In genomic region chr8:89317514-89318289, GRCm38 (mm10) we compare ENCODE assay signal across 8 mouse cellular contexts.
DNase-seq lines count a peak whose midpoint lies in the region; ATAC-seq and TF ChIP-seq lines count a peak whose summit lies in the region.

No protein-coding gene starts in this region.

- WGBS in lung, embryonic 14.5 days: 18% methylated on average over 18 of the region's 18 CpGs
- WGBS in hindbrain, embryonic 15.5 days: 19% methylated on average over 18 of the region's 18 CpGs
- 25% methylated on average over 18 of the region's 18 CpGs for WGBS in midbrain, embryonic 14.5 days

- H3K9ac ChIP-seq in lung, embryonic 14.5 days: no peak overlapping the region
- H3K9ac ChIP-seq in hindbrain, embryonic 15.5 days: no peak overlapping the region
- H3K9ac ChIP-seq in midbrain, embryonic 14.5 days (replicated peaks; ENCODE audit: low read length): no peak overlapping the region

- H3K4me1 ChIP-seq in lung, embryonic 14.5 days (ENCODE audit: insufficient read depth): peaks cover 4% of the 10 kb centered on the region; the same call in 1 of the 2 replicates
- peaks cover 12% of the 10 kb centered on the region for H3K4me1 ChIP-seq in hindbrain, embryonic 15.5 days (replicated peaks)
- peaks cover 16% of the 10 kb centered on the region for H3K4me1 ChIP-seq in midbrain, embryonic 14.5 days (ENCODE audit: control insufficient read depth, insufficient read depth, low read length)

- H3K27me3 ChIP-seq in lung, embryonic 14.5 days (ENCODE audit: insufficient read depth, low read length): no peaks in the 10 kb centered on the region
- H3K27me3 ChIP-seq in hindbrain, embryonic 15.5 days: no peaks in the 10 kb centered on the region
- no peaks in the 10 kb centered on the region for H3K27me3 ChIP-seq in midbrain, embryonic 14.5 days (ENCODE audit: control insufficient read depth, insufficient read depth, low read length)

- DNase-seq in lung, embryonic 14.5 days: peak; percentile 38
- no peak for DNase-seq in lung, postnatal 4 days
- peak; percentile 12 to 23 for DNase-seq in layer of hippocampus, postnatal 36 days
- DNase-seq in midbrain, embryonic 14.5 days: peak; percentile 47
- DNase-seq in cerebellum, adult 8-10 months: no peak
- no peak for DNase-seq in urinary bladder, adult 18-20 months (ENCODE audit: low spot score in 2 of 2)
- DNase-seq in cerebellum, postnatal 10 days: no peak

- H3K36me3 ChIP-seq in lung, embryonic 14.5 days (ENCODE audit: insufficient read depth): no peaks in the 10 kb centered on the region
- H3K36me3 ChIP-seq in hindbrain, embryonic 15.5 days: no peaks in the 10 kb centered on the region
- H3K36me3 ChIP-seq in midbrain, embryonic 14.5 days (ENCODE audit: control insufficient read depth, insufficient read depth, low read length): no peaks in the 10 kb centered on the region

- no peak overlapping the region for H3K27ac ChIP-seq in lung, embryonic 14.5 days (ENCODE audit: low read depth)
- no peak overlapping the region for H3K27ac ChIP-seq in hindbrain, embryonic 15.5 days (replicated peaks)
- H3K27ac ChIP-seq in midbrain, embryonic 14.5 days (replicated peaks; ENCODE audit: low read depth, low read length): no peak overlapping the region

- H3K9me3 ChIP-seq in lung, embryonic 14.5 days (ENCODE audit: low read depth, low read length): no peaks in the 10 kb centered on the region
- no peaks in the 10 kb centered on the region for H3K9me3 ChIP-seq in hindbrain, embryonic 15.5 days
- no peaks in the 10 kb centered on the region for H3K9me3 ChIP-seq in midbrain, embryonic 14.5 days (ENCODE audit: control insufficient read depth, low read length)

- no peak for TF ChIP-seq CTCF in lung, embryonic 14.5 days (IDR thresholded peaks at IDR 0.05; ENCODE audit: low read depth)

- peak overlapping the region; percentile 51 for H3K4me2 ChIP-seq in lung, embryonic 14.5 days
- H3K4me2 ChIP-seq in hindbrain, embryonic 15.5 days: peak overlapping the region; percentile 48
- H3K4me2 ChIP-seq in midbrain, embryonic 14.5 days (ENCODE audit: low read length): peak overlapping the region; percentile 37

- 0 out of 2 replicates have a peak overlapping the region, but pooled peaks have one; percentile 0 for H3K4me3 ChIP-seq in lung, embryonic 14.5 days (ENCODE audit: low read depth, low read length)
- H3K4me3 ChIP-seq in hindbrain, embryonic 15.5 days: no peak overlapping the region
- H3K4me3 ChIP-seq in midbrain, embryonic 14.5 days (replicated peaks; ENCODE audit: low read depth, low read length): no peak overlapping the region

- no peak; the same call in 1 of the 2 replicates for ATAC-seq in lung, embryonic 14.5 days (ENCODE audit: insufficient read depth)
- no peak for ATAC-seq in hindbrain, embryonic 15.5 days (ENCODE audit: low FRiP score, low read depth)
- no peak for ATAC-seq in midbrain, embryonic 14.5 days (ENCODE audit: low FRiP score, low TSS enrichment)

Comparison
In these comparisons a context has a peak if more than half of its experiments do, and no peak if none do; other contexts are left out.
1. DNase-seq: peak in lung, embryonic 14.5 days (single experiment), layer of hippocampus, postnatal 36 days (2 of 2) and midbrain, embryonic 14.5 days (single experiment); none in lung, postnatal 4 days (0 of 2), cerebellum, adult 8-10 months (single experiment), urinary bladder, adult 18-20 months (0 of 2) and cerebellum, postnatal 10 days (0 of 2).
2. Peak in every context shown above with its lines, with median percentiles within 50 percentile points of each other: H3K4me2 ChIP-seq.